Mouse (Mus musculus) frontal cortex, adult 2 months (tissue): Measurements from ENCODE around the gene Cnmd. TPM values are rescaled to one million over a fixed set of nuclear protein-coding genes. Genes with fewer than 3 reads are reported as not detected.

ENCODE experiments used
- DNase-seq, 2 experiments: peaks; one replicate each; pipeline ENCODE4 v3.0.0; 2022; ENCODE audit warnings: low spot score in 1 of 2; ENCODE audit errors: extremely low spot score in 1 of 2
- polyA plus RNA-seq: library from polyadenylated mRNA; depleted of rRNA; stranded (reverse); fragments of >200 nt; gene quantifications from 2 replicates; pipeline ENCODE4 v1.2.3, GENCODE M21; 2012

Gene Cnmd
- polyA plus RNA-seq, 1 experiment = 2.5 TPM

DNA sequence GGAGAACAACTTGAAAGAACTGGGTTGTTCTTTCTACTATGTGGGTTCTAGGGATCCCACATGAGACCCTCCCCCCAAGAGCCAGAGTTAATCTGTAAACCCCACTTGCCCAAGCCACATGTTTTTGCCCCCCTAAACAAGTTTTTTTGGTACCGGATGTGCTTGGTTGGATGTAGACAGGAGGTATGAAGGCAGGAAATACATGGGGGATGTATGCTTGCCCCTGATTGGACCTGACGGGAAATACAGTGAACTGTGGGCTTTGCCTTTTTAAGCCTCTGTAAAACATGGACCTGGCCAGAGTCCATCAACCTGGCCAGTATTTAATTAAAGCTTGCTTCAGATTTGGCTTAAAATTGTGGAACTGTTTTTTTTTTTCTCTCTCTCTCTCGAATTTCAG, 12.3 kb downstream of the Cnmd start:
- no peak for DNase-seq

DNA sequence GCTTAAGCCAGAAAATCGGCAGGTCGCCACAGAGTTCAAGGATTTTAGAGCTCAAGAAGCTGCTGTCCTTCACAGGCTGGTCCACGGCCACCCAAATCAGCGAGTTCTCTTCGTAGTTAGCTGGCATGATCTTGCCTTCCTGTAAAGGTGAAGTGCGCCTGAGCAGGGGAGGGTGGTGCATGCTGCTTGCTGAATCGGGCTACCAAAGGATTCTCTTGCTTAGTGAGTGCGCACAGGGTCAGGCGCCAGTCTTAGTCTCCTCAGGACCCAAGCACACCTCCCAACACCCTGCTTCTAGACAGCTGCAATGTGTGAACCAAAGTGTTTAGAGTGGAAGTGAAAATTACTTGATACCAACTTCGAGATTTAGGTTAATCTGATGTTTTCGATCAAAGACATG, 16.6 kb downstream of the Cnmd start:
- DNase-seq = no peak

DNA sequence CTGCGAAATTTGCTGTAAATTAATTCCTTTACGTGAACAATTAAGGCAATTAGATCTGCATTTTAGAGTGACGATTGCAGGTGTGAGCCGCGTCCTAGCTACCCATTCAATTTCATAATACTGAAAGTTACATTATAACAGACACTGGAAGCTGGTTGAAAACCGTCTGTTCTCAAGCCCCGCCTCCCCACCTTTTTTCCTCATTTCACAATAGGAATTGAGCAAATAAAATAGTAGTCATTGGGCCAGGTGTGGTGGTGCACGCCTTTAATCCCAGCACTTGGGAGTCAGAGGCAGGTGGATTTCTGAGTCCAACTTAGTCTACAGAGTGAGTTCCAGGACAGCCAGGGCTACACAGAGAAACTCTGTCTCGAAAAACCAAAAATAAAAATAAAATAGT, 19.9 kb downstream of the Cnmd start:
- DNase-seq = no peak

DNA sequence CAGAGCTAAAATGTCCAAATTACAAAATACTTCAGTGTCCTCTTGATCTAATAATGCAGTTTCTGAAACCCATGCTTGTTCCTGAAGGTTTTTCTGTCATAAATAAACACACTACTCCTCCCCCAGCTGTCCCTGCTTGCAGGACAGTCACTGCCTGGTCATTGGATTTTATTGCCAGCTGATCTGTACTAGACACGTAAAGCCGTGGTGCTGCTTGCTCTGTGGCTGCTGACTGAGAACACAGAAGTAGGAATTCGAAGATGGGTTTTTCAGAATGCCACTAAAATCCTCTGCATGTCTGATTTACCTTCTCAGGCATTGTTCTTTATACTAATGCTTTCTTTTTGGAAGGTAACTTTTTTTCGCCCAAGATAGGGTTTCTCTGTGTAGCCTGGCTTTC, 25.2 kb downstream of the Cnmd start:
- DNase-seq = no peak

DNA sequence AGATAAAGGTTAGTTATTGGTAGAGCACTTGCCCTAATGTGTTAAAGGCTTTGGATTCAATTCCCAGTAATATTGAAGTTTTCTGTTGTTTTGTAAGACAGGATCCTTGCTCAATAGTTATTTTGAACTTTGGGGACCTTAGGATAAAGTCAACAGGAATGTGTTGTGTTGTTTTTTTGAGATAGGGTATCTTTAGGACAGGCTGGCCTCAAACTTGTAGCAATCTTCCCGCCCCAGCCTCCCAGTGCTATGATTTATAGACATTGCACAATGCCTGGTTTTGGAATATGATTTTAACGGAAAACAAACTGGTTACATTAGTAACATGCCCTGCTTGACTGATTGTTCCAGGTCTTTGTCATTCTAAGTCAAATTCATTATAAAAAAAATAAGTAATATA, 28.8 kb downstream of the Cnmd start:
- no peak for DNase-seq

DNA sequence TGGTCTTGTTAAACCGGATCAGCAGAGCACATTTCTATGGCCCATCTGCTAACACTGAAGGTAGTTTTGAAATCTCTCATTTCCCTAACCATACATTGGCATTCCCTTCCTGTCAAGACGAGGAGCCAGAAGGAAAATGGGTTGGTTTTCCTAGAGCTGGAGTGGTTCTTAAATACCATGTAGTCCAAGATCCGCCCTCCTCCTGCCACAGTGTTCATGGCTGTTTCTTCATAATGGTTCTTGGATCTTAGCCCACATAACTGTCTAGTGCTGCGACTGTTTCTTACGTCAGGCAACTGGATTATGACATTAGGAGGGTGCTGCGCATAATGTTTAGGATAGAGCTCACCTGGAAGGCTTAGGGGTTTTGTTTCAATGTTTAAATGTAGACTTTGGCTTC, 29.6 kb downstream of the Cnmd start:
- DNase-seq = no peak

DNA sequence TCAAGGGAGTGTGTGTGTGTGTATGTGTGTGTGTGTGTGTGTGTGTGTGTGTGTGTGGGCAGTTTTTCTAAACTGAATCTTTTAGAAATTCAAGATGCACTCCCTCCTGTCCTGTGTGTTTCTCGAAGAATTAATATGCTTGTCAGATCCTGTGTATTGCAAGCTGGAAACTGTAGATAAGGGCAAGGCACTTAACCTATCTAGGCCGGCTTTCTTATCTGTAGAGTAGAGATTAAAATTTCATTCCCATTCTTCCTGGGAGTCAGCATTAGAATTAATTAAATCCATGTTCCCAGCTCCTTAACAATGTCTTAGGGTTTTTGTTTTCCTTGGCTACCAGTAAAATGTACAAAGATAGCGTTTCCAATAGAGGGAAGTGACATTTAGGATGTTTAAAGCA, 40.8 kb downstream of the Cnmd start:
- no peak for DNase-seq

DNA sequence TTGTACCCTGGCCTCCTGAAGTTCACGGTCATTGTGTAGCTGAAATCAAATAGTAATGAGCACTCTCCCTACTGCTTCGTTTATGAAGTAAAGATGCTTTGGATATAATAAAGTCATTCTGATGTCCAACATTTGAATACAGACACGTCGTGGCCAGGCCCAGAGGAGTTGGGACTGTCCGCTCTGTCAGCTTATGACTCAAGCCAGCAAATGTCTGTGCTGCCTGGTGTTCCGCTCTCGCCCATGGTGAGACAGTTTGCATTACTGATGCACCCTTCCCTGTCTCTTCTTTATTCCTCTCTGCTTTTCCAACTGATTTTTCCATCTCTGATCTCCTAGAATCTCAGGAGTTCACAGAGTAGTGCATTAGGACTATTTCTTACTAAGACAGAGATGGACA, 42.2 kb downstream of the Cnmd start:
- DNase-seq = no peak

DNA sequence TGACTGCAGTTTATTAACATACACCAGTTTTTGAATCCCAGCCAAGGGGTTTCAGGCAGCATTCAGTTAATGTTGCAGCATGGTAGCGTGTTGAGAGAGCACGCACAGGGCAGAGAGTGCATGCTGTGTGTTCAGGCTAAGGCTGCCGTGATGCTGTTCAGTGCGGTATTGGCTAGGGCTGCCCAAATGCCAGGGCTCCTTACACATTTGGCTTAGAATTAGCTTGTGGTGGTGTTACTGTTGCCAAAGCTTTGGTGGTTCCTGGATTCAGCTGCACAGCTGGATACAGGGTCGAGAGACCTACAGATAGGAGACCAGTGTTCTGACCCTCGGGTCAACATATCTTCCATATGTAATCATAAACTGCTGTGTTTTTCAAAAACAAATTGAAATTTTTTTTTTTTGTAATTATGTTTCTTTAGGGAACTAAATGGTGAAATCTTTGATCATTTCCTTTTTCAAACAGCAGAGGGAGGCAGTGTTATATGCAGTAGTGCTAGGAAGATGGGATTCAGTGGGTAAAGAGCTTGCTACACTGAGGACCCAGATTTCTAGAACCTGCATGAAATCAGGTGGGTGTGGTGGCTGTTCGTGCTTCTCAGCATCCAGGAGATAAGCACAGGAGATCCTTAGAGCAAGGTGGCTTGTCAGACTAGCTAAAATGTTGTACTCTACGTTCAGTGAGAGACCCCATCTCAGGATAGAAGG, 44.7 kb downstream of the Cnmd start:
- DNase-seq = peak; percentile 9 to 77

DNA sequence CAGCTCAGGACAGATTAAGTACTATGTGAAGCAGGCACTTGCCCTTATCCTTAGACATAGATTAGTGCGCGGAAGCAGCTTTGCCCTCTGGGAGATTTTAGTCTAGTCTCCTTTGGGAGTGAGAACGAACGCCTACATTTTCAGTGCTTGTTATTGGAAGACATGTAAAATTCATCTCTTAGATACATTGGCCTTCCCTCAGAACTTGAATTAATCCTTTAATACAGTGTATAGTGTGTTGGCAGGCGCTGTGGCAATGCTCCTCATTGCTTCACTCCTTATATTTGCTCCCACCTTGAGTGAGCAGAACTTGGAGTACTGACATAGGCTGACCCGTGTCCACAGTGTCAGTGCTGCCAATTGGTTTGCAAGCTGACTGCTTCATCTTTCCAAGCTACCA, 53.7 kb downstream of the Cnmd start:
- DNase-seq = no peak

DNA sequence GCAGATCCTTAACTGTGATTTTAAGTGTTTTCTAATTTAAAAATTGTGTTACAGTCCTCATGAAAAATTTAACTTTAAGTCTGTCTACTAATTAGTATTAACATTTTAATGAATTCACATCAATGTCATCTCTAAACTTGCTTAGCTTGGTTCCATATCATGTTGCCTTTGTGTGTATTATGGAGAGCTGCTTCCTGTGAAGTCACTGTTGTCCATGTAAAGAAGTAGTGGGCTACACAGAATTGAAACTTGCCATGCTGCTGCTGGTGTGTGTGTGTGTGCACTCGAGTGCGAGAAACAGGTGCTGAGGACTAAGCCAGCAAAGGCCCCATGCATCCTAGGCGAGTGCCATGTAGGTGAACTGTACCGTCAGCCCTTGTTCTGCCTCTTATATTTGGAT, 54.6 kb downstream of the Cnmd start:
- no peak for DNase-seq

DNA sequence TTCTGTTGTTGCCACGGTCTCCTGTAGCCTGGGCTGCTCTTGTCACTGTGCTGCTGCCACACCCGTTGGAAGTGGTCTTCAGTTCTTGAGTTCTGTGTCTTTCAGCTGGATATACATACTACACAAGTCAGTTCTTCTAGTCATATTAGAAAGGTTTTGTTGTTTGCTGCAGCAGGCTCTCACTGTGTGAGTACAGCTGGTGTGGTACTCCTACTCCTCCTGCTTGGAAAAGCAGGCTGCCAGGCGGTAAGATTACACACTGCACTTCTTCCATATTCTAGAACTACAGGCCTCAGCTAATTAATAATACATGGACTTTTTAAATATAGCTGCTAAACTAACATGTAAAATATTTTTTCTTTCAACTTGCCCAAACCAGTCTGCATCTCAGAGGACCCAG, 55.1 kb downstream of the Cnmd start:
- peak in 1 of 2 experiments; percentile 30 for DNase-seq

DNA sequence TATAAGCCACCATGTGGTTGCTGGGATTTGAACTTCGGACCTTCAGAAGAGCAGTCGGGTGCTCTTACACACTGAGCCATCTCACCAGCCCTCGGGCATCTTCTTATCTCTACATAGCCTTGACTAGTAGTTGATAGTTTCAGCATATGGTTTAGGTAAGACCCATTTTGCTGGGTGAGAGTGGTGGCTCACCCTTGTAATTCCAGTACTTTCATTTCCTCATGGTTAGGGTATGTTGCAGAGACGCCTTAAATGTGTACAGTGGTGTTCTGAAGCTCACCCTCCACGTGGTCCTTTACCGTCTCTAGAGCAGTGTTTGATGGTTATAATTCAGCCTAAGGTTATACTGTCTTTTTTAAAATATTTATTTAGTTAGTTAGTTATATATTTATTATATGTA, 55.6 kb downstream of the Cnmd start:
- no peak for DNase-seq

DNA sequence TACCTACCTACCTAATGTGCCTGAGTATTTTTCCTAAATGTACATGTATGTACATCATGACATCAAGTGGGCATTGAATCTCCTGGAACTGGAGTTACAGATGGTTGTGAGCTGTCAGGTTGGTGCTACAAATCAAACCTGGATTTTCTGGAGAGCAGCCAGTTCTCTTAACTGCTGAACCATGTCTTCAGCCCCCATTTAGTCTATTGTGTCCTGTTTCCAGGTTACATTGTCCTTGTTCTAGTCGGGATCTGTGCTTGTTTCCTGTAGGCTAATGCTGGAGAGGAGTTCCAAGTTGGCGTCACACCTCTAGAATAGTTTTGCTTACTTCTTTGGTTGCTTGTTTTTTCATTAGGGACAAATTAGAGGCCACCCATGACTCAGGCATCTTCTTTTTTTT, 56.1 kb downstream of the Cnmd start:
- DNase-seq = no peak

DNA sequence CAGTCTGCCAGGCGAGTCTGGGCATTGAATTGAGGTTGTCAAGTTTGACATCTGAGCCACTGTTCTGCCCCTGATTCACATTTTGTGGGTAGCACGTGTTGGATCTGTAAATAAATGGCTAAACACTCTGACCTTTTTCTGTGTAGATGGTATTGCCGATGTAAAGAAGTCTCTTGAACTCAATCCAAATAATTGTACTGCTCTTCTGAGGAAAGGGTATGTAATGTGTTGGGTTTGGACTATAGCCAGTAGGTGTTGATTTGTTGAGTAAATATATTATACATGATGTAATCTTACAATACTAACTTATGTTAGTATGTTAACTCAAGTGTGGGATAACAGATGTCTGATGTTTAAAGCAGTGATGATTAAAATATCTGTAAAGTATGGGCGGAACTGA, 65.4 kb downstream of the Cnmd start:
- DNase-seq = no peak

DNA sequence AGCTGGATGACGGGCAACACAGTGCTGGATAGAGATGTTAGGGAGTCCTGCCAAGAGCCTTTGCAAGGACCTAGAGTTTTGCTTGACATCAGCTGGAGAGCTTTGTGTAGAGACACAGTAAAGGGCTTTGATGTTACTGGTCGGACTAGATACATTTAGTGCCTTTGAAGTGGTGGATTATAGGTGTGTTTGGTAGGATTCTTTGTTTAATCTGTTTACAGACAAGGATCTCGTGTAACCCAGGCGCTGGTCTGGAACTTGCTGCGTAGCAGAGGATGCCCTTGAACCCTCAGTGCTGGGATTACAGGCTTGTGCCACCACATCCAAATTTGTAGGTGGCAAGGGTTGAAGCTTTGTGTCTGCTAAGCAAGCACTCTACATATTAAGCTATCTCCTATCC, 67.9 kb downstream of the Cnmd start:
- no peak for DNase-seq

DNA sequence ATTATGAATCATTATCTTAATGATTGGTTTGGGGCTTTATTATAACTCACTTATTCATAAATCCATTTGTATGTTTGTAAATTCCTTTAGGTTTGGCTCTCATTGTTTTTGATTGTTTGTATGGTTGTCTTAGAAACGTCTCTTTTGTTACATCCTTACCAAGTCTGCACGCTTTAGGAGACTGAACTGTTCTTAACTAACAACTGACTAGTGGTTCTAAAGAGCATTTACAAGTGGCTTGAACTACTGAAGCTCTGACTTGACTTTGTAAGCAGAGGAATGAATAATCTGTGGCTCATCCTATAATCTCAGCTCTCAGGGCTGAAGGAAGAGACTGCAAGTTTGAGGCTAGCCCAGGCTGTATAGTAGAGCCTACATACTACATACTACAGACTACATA, 70.4 kb downstream of the Cnmd start:
- DNase-seq = no peak

DNA sequence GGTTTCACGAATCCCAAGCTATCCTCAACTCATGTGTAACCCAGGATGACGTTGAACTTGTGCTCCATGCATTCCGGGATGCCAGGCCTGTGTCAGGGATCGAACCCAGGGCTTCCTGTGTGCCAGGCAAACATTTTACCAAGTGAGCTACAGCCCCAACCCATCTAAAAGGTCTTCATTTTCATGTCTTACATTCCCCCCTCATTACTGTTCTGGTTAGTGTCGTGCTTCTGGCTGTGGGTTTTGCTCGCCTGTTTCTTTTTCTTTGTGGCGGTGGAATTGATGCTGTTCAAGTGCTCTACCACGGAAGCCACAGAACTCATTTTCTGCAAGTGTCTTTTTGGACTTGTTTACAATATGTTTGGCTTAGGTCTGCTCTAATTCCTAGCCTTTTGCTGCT, 71.1 kb downstream of the Cnmd start:
- DNase-seq = no peak

DNA sequence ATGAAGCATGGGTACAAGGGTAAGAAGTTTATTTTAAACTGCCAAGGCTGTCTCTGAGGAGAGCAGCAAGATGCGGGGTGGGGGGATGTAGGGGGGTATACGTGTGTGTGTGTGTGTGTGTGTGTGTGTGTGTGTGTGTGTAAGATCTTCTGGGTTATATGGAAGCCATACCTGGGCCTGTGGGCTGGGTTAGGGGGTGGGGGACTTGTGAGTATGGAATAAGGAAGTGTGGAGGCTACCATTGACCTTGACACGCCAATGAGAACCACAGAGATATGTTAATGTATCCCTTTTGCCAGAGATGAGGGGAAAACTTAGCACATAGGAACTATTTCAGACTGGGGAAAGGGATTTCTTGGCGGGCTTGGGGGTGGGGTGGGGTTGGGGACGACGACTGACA, 72.6 kb downstream of the Cnmd start:
- no peak for DNase-seq

DNA sequence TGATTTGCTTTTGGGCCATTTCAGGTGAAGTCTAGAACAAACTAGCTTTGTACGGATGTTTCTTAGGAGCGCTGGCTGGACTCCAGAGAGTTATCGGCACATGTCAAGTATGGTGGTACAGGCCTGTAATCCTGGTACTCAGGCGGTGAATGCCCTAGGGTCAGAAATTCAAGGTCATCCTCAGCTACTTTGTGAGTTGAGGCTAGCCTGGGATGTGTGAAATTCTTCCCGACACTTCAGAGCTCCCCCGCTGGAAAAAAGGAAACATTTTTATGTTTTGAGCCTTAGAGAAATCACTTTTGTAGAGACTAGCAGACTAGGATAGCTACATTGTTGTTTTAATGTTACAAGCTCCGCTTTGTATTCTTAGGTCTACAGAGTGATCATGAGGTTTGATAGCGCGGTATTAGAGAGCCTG, 73.4 kb downstream of the Cnmd start:
- no peak for DNase-seq

DNA sequence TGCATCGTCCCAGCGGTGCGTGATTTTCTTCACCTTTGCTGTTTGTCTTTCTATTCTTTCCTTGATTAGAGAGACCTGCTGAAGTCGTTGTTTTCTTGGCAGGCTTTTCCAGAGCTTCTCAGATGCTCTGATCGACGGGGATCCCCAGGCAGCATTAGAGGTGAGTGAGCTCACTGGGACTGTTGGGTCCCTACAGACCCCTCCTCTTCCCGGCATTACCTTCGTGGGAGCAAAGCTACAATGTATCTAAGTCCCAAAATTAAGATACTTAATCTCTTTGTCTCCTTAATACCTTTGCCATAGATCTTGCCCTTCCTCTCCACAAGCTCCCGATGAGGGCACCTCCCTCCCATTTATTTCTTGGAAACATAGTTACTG, 74.1 kb downstream of the Cnmd start:
- no peak for DNase-seq
